Mouse (Mus musculus): ENCODE measurements around the gene Cacul1. TPM values are rescaled to one million over a fixed set of nuclear protein-coding genes. Genes with fewer than 3 reads are reported as not detected.

Cacul1 gene
- polyA plus RNA-seq, 2 experiments, result 4.7 to 6.7 TPM

- H3K27me3 ChIP-seq (ENCODE audit: control insufficient read depth, insufficient read depth, low read length), result no peaks in the 10 kb centered on the region
- WGBS (ENCODE audit: insufficient replicate concordance), result 75% methylated on average over 4 of the region's 4 CpGs
- TF ChIP-seq EP300 (IDR thresholded peaks at IDR 0.05; ENCODE audit: low read depth) (no peak), CTCF (IDR thresholded peaks at IDR 0.05; ENCODE audit: low read depth) (no peak)
Observed at GRCm38 (mm10) chr19:60526876-60527275, 53.9 kb downstream of the Cacul1 start.

GRCm38 (mm10) chr19:60525086-60525485 is 55.7 kb downstream of the Cacul1 start:
- no peak for DNase-seq (ENCODE audit: low read depth in 3 of 3, low spot score in 3 of 3)
- Histone ChIP-seq H3K4me1 (replicated peaks; ENCODE audit: control insufficient read depth in 2 of 2, insufficient read depth in 2 of 2, low read length in 1 of 2) (no peaks in the 10 kb centered on the region), H3K36me3 (replicated peaks; ENCODE audit: control insufficient read depth, insufficient read depth, low read depth) (no peaks in the 10 kb centered on the region; the same call in 1 of the 2 replicates), H3K9ac (replicated peaks) (no peak overlapping the region), H3K27me3 (ENCODE audit: control insufficient read depth, insufficient read depth, low read length) (no peaks in the 10 kb centered on the region), H3K4me2 (ENCODE audit: low read depth) (no peak overlapping the region), H3K27ac (no peak overlapping the region), H3K4me3 (ENCODE audit: insufficient read depth in 1 of 2, low read depth in 2 of 2, low read length in 2 of 2) (no peak overlapping the region), H3K9me3 (ENCODE audit: control insufficient read depth, low read length) (no peaks in the 10 kb centered on the region)
- TF ChIP-seq EP300 (IDR thresholded peaks at IDR 0.05; ENCODE audit: low read depth) (no peak), CTCF (IDR thresholded peaks at IDR 0.05; ENCODE audit: low read depth) (no peak)
- WGBS (ENCODE audit: insufficient replicate concordance), result 65% methylated on average over 1 of the region's 1 CpGs
- ATAC-seq (ENCODE audit: insufficient read depth), result no peak

More at GRCm38 (mm10) chr19:60526876-60527275, 53.9 kb downstream of the Cacul1 start:
- no peaks in the 10 kb centered on the region; the same call in 1 of the 2 replicates for H3K36me3 ChIP-seq (replicated peaks; ENCODE audit: control insufficient read depth, insufficient read depth, low read depth)
- H3K4me2 ChIP-seq (ENCODE audit: low read depth), result no peak overlapping the region
- no peak for DNase-seq (ENCODE audit: low read depth in 3 of 3, low spot score in 3 of 3)
- H3K27ac ChIP-seq, result no peak overlapping the region
- H3K9me3 ChIP-seq (ENCODE audit: control insufficient read depth, low read length), result no peaks in the 10 kb centered on the region
- H3K4me1 ChIP-seq (replicated peaks; ENCODE audit: control insufficient read depth in 2 of 2, insufficient read depth in 2 of 2, low read length in 1 of 2), result no peaks in the 10 kb centered on the region
- H3K9ac ChIP-seq (replicated peaks), result no peak overlapping the region
- H3K4me3 ChIP-seq (ENCODE audit: insufficient read depth in 1 of 2, low read depth in 2 of 2, low read length in 2 of 2), result no peak overlapping the region
- ATAC-seq (ENCODE audit: insufficient read depth), result no peak

- Histone ChIP-seq H3K4me3 (ENCODE audit: insufficient read depth in 1 of 2, low read depth in 2 of 2, low read length in 2 of 2) (no peak overlapping the region), H3K27me3 (ENCODE audit: control insufficient read depth, insufficient read depth, low read length) (no peaks in the 10 kb centered on the region), H3K4me1 (replicated peaks; ENCODE audit: control insufficient read depth in 2 of 2, insufficient read depth in 2 of 2, low read length in 1 of 2) (no peaks in the 10 kb centered on the region), H3K4me2 (ENCODE audit: low read depth) (no peak overlapping the region), H3K9ac (replicated peaks) (no peak overlapping the region), H3K9me3 (ENCODE audit: control insufficient read depth, low read length) (no peaks in the 10 kb centered on the region), H3K27ac (no peak overlapping the region), H3K36me3 (replicated peaks; ENCODE audit: control insufficient read depth, insufficient read depth, low read depth) (no peaks in the 10 kb centered on the region; the same call in 1 of the 2 replicates)
- DNase-seq (ENCODE audit: low read depth in 3 of 3, low spot score in 3 of 3), result no peak
- TF ChIP-seq CTCF (IDR thresholded peaks at IDR 0.05; ENCODE audit: low read depth) (no peak), EP300 (IDR thresholded peaks at IDR 0.05; ENCODE audit: low read depth) (no peak)
- WGBS (ENCODE audit: insufficient replicate concordance), result 73% methylated on average over 3 of the region's 3 CpGs
- no peak for ATAC-seq (ENCODE audit: insufficient read depth)
Observed at GRCm38 (mm10) chr19:60524678-60525077, 56.1 kb downstream of the Cacul1 start.

GRCm38 (mm10) chr19:60520131-60520530 is 60.7 kb downstream of the Cacul1 start:
- Histone ChIP-seq H3K9me3 (ENCODE audit: control insufficient read depth, low read length) (no peaks in the 10 kb centered on the region), H3K4me2 (ENCODE audit: low read depth) (no peak overlapping the region), H3K36me3 (replicated peaks; ENCODE audit: control insufficient read depth, insufficient read depth, low read depth) (no peaks in the 10 kb centered on the region), H3K27me3 (ENCODE audit: control insufficient read depth, insufficient read depth, low read length) (no peaks in the 10 kb centered on the region), H3K9ac (replicated peaks) (no peak overlapping the region), H3K27ac (no peak overlapping the region), H3K4me1 (replicated peaks; ENCODE audit: control insufficient read depth in 2 of 2, insufficient read depth in 2 of 2, low read length in 1 of 2) (no peaks in the 10 kb centered on the region), H3K4me3 (ENCODE audit: insufficient read depth in 1 of 2, low read depth in 2 of 2, low read length in 2 of 2) (no peak overlapping the region)
- WGBS (ENCODE audit: insufficient replicate concordance), result 56% methylated on average over 3 of the region's 3 CpGs
- DNase-seq (ENCODE audit: low read depth in 3 of 3, low spot score in 3 of 3), result no peak
- TF ChIP-seq CTCF (IDR thresholded peaks at IDR 0.05; ENCODE audit: low read depth) (no peak), EP300 (IDR thresholded peaks at IDR 0.05; ENCODE audit: low read depth) (no peak)
- no peak for ATAC-seq (ENCODE audit: insufficient read depth)

- H3K27me3 ChIP-seq (ENCODE audit: control insufficient read depth, insufficient read depth, low read length), result no peaks in the 10 kb centered on the region
- no peak for DNase-seq (ENCODE audit: low read depth in 3 of 3, low spot score in 3 of 3)
- 37% methylated on average over 2 of the region's 2 CpGs for WGBS (ENCODE audit: insufficient replicate concordance)
- TF ChIP-seq EP300 (IDR thresholded peaks at IDR 0.05; ENCODE audit: low read depth), result no peak
- H3K4me1 ChIP-seq (replicated peaks; ENCODE audit: control insufficient read depth in 2 of 2, insufficient read depth in 2 of 2, low read length in 1 of 2), result no peaks in the 10 kb centered on the region
- H3K4me3 ChIP-seq (ENCODE audit: insufficient read depth in 1 of 2, low read depth in 2 of 2, low read length in 2 of 2), result no peak overlapping the region
- no peaks in the 10 kb centered on the region for H3K9me3 ChIP-seq (ENCODE audit: control insufficient read depth, low read length)
- no peaks in the 10 kb centered on the region for H3K36me3 ChIP-seq (replicated peaks; ENCODE audit: control insufficient read depth, insufficient read depth, low read depth)
- no peak for ATAC-seq (ENCODE audit: insufficient read depth)
- no peak overlapping the region for H3K4me2 ChIP-seq (ENCODE audit: low read depth)
- H3K9ac ChIP-seq (replicated peaks), result no peak overlapping the region
- no peak overlapping the region for H3K27ac ChIP-seq
Observed at GRCm38 (mm10) chr19:60515064-60515463, 65.8 kb downstream of the Cacul1 start.
